Mouse (Mus musculus) cerebellum, adult 9-10 months (tissue): ENCODE measurements around the gene Trp53tg5.

Source experiments
- DNase-seq: peaks from one replicate; pipeline ENCODE4 v3.0.0; 2022

Gene Trp53tg5

GRCm38 (mm10) chr2:164430697-164431096, 42.8 kb downstream of the Trp53tg5 start:
- DNase-seq: no peak

DNA sequence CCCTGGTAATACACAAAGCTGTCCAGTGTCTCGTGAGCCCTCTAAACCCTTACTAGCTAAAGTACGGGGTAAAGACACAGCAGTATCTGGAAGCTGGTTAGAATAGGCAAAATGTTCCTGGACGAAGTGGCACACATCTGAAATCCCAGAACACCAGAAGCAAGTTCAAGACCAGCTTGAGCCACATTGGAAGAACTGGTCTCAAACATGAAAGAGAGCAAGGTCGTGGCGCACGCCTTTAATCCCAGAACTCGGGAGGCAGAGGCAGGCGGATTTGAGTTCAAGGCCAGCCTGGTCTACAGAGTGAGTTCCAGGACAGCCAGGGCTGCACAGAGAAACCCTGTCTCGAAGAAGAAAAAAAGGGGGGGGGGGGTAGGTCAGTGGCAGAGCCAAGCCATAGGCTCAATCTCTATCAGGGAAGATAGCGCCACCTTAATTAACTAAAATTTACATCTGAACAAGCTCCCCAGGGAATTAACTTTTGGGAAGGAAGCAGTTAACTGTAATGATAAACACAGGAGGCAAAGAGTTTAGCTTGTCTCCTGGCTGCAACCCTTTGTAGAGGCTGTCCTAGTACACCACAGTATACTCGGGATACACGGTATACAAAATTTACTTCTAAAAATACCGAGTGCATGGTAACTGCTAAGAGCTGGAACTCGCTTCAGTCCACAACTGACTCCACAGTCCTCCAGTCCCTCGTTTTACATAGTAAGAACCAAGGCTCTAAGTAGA, 43.5 kb downstream of the Trp53tg5 start:
- no peak for DNase-seq

DNA sequence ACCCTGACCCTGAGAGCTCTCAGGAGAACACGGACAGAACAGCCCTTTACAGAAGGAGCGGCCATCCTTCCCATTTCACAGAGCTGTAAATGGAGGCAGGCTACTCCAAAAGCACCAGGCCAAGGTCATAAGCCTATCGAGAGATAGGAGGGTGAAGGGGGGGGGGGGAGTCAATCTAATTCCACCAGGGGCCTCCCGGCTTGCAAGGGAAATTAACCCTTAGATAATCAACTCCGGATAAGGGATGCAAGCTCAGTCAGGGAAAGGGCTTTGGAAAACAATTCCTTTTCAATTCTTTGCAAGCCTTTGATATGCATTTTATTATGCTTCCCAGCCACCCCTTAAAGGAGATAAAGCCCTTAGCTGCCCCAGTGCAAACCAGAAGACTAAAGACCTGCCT, 45.1 kb downstream of the Trp53tg5 start:
- no peak for DNase-seq

DNA sequence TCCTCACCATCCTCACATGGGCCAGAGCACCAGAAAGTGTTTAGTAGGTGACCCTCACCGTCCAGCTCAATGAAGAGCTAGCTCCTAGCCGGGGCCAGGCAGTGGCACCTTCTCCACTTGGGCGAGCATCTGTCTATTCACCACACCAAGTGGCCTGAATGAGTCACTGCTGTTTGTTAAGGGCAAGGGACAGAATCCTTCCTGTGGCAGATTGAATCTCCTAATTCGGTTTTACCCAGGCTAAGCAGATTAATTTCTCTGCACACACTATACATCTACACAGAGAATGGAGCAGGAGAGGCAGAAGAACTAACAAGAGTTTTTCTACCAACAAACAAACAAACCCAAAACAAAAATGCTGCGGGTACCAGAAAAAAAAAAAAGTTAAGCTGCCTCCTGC, 46.6 kb downstream of the Trp53tg5 start:
- no peak for DNase-seq

DNA sequence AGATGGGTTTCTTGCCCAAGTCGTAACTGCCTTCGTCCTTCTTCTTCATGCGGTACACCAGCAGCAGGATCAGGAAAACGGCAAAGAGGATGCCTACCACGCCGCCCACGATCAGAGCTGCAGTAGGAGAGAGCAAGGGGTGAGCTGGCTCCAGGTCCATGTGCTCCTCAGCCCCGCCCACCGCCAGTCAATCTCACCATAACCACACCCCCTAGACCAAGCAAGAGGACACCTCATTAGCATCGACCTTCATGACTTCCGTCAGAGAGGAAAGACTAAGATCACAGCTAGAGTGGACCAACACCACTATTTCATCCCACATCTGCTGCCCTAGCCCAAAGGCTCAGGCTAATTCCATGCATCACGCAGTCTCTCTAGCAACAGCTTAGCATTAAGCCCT, 47.4 kb downstream of the Trp53tg5 start:
- DNase-seq: no peak

DNA sequence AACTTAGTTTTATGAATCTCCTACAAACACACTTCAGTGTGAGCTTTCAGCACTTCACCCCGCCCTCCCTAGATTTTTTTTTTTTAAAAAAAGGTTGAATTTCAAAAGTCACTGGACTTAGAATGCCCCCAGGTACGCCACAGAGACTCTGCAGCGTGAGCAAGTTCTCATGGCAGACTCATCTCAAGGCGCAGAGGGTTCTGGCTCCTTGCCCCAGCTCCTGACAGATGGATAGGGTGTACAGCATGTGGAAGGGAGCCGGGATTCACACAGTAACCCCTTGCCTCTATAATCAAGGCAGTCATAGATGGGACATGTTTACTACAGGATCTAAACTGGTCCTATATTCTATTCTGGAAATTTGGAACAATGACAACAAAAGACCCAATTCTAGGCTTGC, 48.1 kb downstream of the Trp53tg5 start:
- no peak for DNase-seq

DNA sequence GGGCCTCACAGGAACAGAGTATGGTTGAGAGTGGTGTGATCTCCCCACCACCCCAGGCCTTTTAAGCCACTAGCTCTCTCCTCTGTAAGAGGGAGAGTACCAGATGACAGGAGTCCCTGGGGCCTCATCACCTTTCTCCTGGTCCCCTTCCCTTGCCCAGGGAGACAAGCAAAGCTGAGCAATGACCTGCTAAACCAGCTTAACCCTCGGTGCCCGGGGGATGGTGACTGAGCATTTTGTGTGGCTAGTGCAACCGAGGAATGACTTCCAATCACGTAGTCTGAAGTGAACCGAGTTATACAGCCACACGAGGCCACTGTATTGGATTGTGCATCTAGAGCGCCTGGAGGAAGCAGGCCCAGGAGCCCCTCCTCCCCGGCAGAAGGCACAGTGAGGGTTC, 49.1 kb downstream of the Trp53tg5 start:
- no peak for DNase-seq

DNA sequence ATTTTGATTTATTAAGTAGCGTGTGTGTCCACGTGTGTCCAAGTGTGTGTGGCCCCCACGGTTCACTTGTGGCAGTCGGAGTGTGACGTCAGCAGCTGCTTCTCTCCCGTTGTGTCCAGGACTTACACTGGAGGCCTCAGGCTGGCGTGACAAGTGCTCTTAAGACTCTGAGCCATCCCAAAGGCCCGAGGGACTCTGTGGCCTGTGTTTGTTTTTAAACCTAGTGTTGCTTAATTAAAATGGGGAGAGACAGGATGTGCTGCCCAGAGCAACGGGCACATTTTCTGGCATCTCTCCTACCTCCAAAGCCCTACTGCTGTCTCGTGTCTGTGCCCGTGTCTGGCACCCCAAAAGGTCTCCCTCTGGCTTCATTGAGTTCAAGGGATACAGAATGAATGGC, 50.1 kb downstream of the Trp53tg5 start:
- peak; percentile 20 for DNase-seq

GRCm38 (mm10) chr2:164422675-164423393, 50.7 kb downstream of the Trp53tg5 start:
- DNase-seq: no peak

GRCm38 (mm10) chr2:164421979-164422378, 51.5 kb downstream of the Trp53tg5 start:
- DNase-seq: no peak

DNA sequence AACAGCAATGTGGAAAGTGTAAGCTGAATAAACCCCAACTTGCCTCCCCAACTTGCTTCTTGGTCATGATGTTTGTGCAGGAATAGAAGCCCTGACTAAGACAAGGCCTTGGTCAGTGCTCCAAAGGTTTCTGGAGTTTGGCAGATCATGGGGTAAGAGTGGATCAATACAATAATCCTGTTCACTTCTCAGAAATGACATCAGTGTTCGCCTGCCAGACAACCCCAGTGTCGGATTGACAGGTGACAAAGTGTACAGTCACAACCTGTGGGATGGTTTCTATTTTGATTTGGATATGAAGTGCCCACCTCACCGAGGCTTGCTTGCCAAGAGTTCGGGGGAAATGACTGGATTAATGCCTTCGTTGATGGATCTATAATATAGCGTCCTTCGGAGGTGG, 52.2 kb downstream of the Trp53tg5 start:
- DNase-seq: no peak
